Mouse (Mus musculus) forebrain, embryonic 16.5 days (tissue): ENCODE measurements around the gene Syne1. TPM values are rescaled to one million over a fixed set of nuclear protein-coding genes. Genes with fewer than 3 reads are reported as not detected.

Experiments
- ATAC-seq: fragments of 200-750 bp; cut with Nextera tagmentation; 2 replicates; pipeline ENCODE4 v1.8.0; 2017; ENCODE audit warnings: mild to moderate bottlenecking, moderate library complexity
- H3K27ac ChIP-seq: fragments of 300-500 bp; sonication (generic); 2 replicates; pipeline ENCODE4 v1.5.1; 2014; ENCODE audit warnings: low read length, control low read depth
- H3K27me3 ChIP-seq: fragments of 300-500 bp; sonication (generic); replicated peaks from 2 replicates; pipeline ENCODE4 v1.6.1; 2014; ENCODE audit warnings: low read length; ENCODE audit not compliant: control insufficient read depth, insufficient read depth
- H3K36me3 ChIP-seq: fragments of 300-500 bp; sonication (generic); 2 replicates; pipeline ENCODE4 v1.6.1; 2014; ENCODE audit not compliant: control insufficient read depth, insufficient read depth
- H3K4me1 ChIP-seq: fragments of 300-500 bp; sonication (generic); replicated peaks from 2 replicates; pipeline ENCODE4 v1.6.1; 2014; ENCODE audit warnings: low read length; ENCODE audit not compliant: control insufficient read depth, insufficient read depth
- H3K4me2 ChIP-seq: fragments of 300-500 bp; sonication (generic); 2 replicates; pipeline ENCODE4 v1.6.1; 2014; ENCODE audit warnings: mild to moderate bottlenecking, low read length, control low read depth
- H3K4me3 ChIP-seq: fragments of 300-500 bp; sonication (generic); replicated peaks from 2 replicates; pipeline ENCODE4 v1.5.1; 2014; ENCODE audit warnings: mild to moderate bottlenecking, low read length, control low read depth
- H3K9ac ChIP-seq: fragments of 300-500 bp; sonication (generic); replicated peaks from 2 replicates; pipeline ENCODE4 v1.6.1; 2014; ENCODE audit warnings: low read depth, low read length, control low read depth
- H3K9me3 ChIP-seq: fragments of 300-500 bp; sonication (generic); 2 replicates; pipeline ENCODE4 v1.6.1; 2016; ENCODE audit warnings: low read length; ENCODE audit not compliant: control insufficient read depth
- WGBS: fragments of 180-500 bp; shearing (Covaris S2); extraction: QIAGEN DNeasy Blood & Tissue Kit; methylation state at CpG from one replicate; pipeline ENCODE4 v1.1.7; 2014; 5-methylcytosine and 5-hydroxymethylcytosine counted together
- polyA plus RNA-seq: library from polyadenylated mRNA; unstranded; fragments of >200 nt; fragmentation: Nextera tagmentation; extraction: Ambion mirVana; gene quantifications from 2 replicates; pipeline ENCODE4 v1.2.1, GENCODE M21; 2015

Syne1 gene
- polyA plus RNA-seq, 1 experiment from 2014 or later: 7.5 TPM

- Histone ChIP-seq H3K4me3 (no peak overlapping the region), H3K9me3 (no peaks in the 10 kb centered on the region), H3K36me3 (no peaks in the 10 kb centered on the region), H3K4me2 (no peak overlapping the region), H3K27me3 (no peaks in the 10 kb centered on the region), H3K27ac (no peak overlapping the region), H3K4me1 (no peaks in the 10 kb centered on the region), H3K9ac (no peak overlapping the region)
- WGBS: 81% methylated on average over 7 of the region's 7 CpGs
- no peak for ATAC-seq
Observed at GRCm38 (mm10) chr10:5045213-5045612, 506.1 kb downstream of the Syne1 start.

GRCm38 (mm10) chr10:5044481-5044880 lies 506.8 kb downstream of the Syne1 start:
- H3K27me3 ChIP-seq: no peaks in the 10 kb centered on the region

GRCm38 (mm10) chr10:5041254-5041653 lies 510.0 kb downstream of the Syne1 start:
- 69% methylated on average over 8 of the region's 8 CpGs for WGBS
- Histone ChIP-seq H3K4me1 (no peaks in the 10 kb centered on the region), H3K9me3 (no peaks in the 10 kb centered on the region), H3K36me3 (peaks cover 2% of the 10 kb centered on the region; the same call in 1 of the 2 replicates), H3K4me3 (no peak overlapping the region), H3K27me3 (no peaks in the 10 kb centered on the region), H3K4me2 (no peak overlapping the region), H3K27ac (no peak overlapping the region), H3K9ac (no peak overlapping the region)
- no peak for ATAC-seq

More at GRCm38 (mm10) chr10:5044481-5044880, 506.8 kb downstream of the Syne1 start:
- no peaks in the 10 kb centered on the region for H3K4me1 ChIP-seq
- no peak for ATAC-seq
- H3K27ac ChIP-seq: no peak overlapping the region
- peaks cover 2% of the 10 kb centered on the region; the same call in 1 of the 2 replicates for H3K36me3 ChIP-seq
- H3K9ac ChIP-seq: no peak overlapping the region
- no peak overlapping the region for H3K4me2 ChIP-seq
- WGBS: 88% methylated on average over 8 of the region's 8 CpGs
- H3K4me3 ChIP-seq: no peak overlapping the region
- no peaks in the 10 kb centered on the region for H3K9me3 ChIP-seq

GRCm38 (mm10) chr10:5032192-5033048 lies 518.9 kb downstream of the Syne1 start:
- Histone ChIP-seq H3K4me2 (no peak overlapping the region), H3K4me3 (no peak overlapping the region), H3K4me1 (no peaks in the 10 kb centered on the region), H3K27me3 (no peaks in the 10 kb centered on the region), H3K27ac (no peak overlapping the region), H3K9me3 (no peaks in the 10 kb centered on the region), H3K36me3 (no peaks in the 10 kb centered on the region), H3K9ac (no peak overlapping the region)
- 22% methylated on average over 15 of the region's 15 CpGs for WGBS
- no peak for ATAC-seq

GRCm38 (mm10) chr10:5029883-5030282 lies 521.4 kb downstream of the Syne1 start:
- Histone ChIP-seq H3K9me3 (no peaks in the 10 kb centered on the region), H3K4me3 (no peak overlapping the region), H3K9ac (no peak overlapping the region), H3K4me1 (no peaks in the 10 kb centered on the region), H3K36me3 (no peaks in the 10 kb centered on the region), H3K27ac (no peak overlapping the region), H3K4me2 (no peak overlapping the region), H3K27me3 (no peaks in the 10 kb centered on the region)
- 95% methylated on average over 1 of the region's 1 CpGs for WGBS
- ATAC-seq: no peak

- no peak for ATAC-seq
- H3K27me3 ChIP-seq: no peaks in the 10 kb centered on the region
- H3K27ac ChIP-seq: no peak overlapping the region
- no peak overlapping the region for H3K9ac ChIP-seq
- no peaks in the 10 kb centered on the region for H3K36me3 ChIP-seq
- WGBS: 86% methylated on average over 2 of the region's 2 CpGs
- H3K4me2 ChIP-seq: no peak overlapping the region
- H3K4me1 ChIP-seq: no peaks in the 10 kb centered on the region
- no peaks in the 10 kb centered on the region for H3K9me3 ChIP-seq
- H3K4me3 ChIP-seq: no peak overlapping the region
Observed at GRCm38 (mm10) chr10:5029161-5029560, 522.1 kb downstream of the Syne1 start.

GRCm38 (mm10) chr10:5028301-5028700 lies 523.0 kb downstream of the Syne1 start:
- H3K4me1 ChIP-seq: no peaks in the 10 kb centered on the region
- no peak for ATAC-seq
- no peak overlapping the region for H3K4me2 ChIP-seq
- H3K27ac ChIP-seq: no peak overlapping the region
- H3K36me3 ChIP-seq: no peaks in the 10 kb centered on the region
- no peak overlapping the region for H3K4me3 ChIP-seq
- no peaks in the 10 kb centered on the region for H3K27me3 ChIP-seq
- H3K9ac ChIP-seq: no peak overlapping the region
- 81% methylated on average over 9 of the region's 9 CpGs for WGBS
- H3K9me3 ChIP-seq: no peaks in the 10 kb centered on the region

GRCm38 (mm10) chr10:5027208-5027607 lies 524.1 kb downstream of the Syne1 start:
- no peak overlapping the region for H3K4me2 ChIP-seq
- H3K4me1 ChIP-seq: no peaks in the 10 kb centered on the region
- H3K27ac ChIP-seq: no peak overlapping the region
- H3K4me3 ChIP-seq: no peak overlapping the region
- no peak for ATAC-seq
- WGBS: 87% methylated on average over 1 of the region's 1 CpGs
- H3K9ac ChIP-seq: no peak overlapping the region
- H3K9me3 ChIP-seq: no peaks in the 10 kb centered on the region
- no peaks in the 10 kb centered on the region for H3K27me3 ChIP-seq
- no peaks in the 10 kb centered on the region for H3K36me3 ChIP-seq

GRCm38 (mm10) chr10:5025906-5026305 lies 525.4 kb downstream of the Syne1 start:
- H3K36me3 ChIP-seq: no peaks in the 10 kb centered on the region
- ATAC-seq: no peak
- H3K4me3 ChIP-seq: no peak overlapping the region
- no peaks in the 10 kb centered on the region for H3K9me3 ChIP-seq
- 88% methylated on average over 4 of the region's 4 CpGs for WGBS
- no peak overlapping the region for H3K9ac ChIP-seq
- H3K4me2 ChIP-seq: no peak overlapping the region
- H3K27me3 ChIP-seq: no peaks in the 10 kb centered on the region
- no peak overlapping the region for H3K27ac ChIP-seq
- no peaks in the 10 kb centered on the region for H3K4me1 ChIP-seq
